Mouse (Mus musculus) CD4-positive, CD25-positive, alpha-beta regulatory T cell, adult 2 months (primary cell): ENCODE measurements around the gene Sppl2a.
A peak's percentile ranks its signal among the peaks of the same experiment; 100 is the strongest.
"Not testable (repeated sequence)": the region's sequence is repeated elsewhere in the genome, so short reads cannot be mapped to it uniquely, and the experiment has no call there.

Experiments
- DNase-seq: peaks from one replicate; pipeline ENCODE4 v3.0.0-alpha.2; 2012; ENCODE audit warnings: low read depth, low spot score

Sppl2a gene

DNA sequence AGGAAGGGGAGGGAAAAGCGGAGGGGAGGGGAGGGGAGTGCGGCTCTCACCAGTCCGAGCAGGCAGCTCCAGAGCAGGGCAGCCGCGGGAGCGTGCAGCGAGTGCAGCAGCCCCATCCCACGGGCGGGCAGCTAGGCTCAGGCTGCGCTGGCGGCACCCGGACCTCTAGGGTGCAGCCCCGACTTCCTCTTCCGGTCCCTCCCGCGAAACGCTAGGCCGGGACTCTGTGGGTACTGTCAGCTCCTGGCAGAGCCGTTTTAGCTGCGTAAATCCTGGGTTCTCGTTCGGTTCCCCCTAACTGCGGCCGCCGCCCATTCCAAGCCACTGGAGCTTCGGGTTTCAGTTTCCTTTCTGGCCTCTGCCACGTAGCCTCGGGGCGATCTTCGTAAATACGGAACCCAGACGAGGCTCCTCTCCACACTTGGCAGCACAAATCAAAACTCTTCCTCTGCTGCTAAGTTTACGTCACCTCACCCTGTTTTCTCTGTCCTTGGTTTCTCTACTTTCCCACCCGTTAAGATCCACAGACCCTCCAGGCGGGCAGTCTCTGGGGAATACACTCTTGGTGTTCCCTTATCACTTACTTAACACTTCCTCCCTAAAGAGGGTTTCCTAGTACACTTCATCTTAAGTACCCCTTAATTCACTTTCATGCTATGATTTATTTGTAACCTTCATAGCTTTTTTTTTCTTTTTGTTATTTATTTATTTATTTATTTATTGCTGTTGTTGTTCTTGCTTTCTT lies at the start of gene Sppl2a:
TSS of gene Sppl2a (minus strand) at position 339 of the 745 bp plus-strand sequence.
- DNase-seq, result peak; percentile 91

DNA sequence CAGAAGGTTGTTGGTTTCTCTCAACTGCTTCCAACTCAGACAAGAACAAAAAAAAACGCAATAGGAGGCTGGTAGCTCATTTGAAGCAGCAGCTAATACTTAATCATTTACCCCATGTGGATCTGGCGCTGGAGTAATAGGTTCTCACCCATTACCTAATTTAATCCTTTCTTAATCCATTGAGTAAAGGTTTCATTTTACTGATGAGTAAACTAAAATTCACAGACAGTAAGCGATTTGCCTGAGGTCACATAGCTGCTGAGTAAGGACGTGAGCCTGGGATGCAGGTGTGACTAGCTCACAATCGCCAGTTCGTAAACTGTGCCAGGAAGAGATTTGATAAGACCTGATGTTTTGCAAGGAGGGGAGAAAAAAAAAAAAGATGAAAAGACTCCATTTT lies 44.4 kb upstream of the Sppl2a start:
- no peak for DNase-seq

DNA sequence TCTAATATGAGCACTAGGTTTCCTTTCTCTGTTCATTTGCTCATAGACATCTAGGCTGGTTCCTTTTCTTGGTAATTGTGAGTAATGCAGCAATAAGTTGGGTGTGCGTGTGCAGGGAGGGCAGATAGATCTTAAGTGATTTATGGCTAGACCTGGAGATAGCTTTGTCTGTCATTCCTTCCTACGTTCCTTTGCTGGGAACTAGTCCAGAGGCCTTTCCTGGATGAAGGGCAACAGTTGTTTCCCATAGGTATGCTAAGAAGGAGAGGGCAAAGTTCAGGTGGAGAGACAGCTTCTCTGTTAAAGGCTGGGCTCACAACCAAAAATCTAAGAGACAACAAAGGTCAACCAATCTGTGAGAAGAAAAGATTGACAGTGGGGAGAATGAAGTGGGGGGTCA lies 28.7 kb upstream of the Sppl2a start:
- no peak for DNase-seq

DNA sequence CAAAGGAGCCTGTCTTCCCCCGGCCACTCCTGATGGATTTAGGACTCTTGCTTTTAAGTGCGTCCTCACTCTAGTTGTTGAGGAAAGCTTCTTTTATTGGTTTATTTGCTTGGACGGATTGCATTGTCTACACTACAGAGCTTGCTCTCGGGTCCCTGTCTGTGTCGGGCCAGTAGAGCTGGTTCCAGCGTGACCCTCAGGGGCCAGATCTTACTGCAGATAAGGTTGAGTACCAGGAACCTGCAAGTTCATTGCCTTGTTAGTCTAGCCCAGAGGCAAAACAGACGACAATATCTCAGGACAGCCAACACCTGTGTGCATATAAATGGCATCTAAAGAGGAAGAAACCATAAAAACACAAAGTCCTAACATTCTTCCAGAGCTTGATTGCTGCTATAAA lies 22.6 kb upstream of the Sppl2a start:
- DNase-seq, result no peak

DNA sequence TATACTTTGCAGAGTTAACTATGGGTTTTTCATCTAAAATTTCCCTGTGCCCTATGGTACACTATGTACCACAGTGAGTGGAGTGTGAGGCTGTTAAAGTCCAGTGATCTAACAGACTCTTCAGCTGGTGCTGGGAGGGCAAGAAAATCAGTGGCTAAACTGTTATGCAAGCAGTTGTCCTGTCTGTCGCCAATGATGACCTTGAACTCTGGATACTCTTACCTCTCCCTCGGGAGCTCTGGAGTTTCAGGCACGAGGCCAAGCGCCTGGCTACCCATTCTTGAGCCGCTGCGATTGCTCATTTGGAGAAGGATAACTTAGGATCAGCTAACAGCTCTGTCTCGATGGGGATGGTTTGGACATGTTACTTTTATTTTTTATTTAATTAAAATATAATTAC lies 18.1 kb upstream of the Sppl2a start:
- no peak for DNase-seq

DNA sequence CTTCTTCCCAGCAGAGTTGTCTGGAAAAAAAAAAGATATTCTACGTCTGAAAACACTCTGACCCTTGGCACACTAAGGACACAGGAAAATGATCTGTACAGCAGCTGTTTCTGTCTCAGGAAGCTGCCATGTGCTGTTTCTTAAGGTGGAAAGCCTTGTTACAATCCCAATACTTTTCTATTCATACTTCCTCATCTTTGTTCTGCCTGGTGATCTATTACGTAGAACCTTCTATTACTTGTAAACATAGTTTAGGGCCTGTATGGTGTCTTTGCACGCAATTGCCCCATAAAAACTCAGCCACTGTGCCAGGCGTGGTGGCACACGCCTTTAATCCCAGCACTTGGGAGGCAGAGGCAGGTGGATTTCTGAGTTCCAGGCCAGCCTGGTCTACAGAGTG lies 17.4 kb upstream of the Sppl2a start:
- no peak for DNase-seq

DNA sequence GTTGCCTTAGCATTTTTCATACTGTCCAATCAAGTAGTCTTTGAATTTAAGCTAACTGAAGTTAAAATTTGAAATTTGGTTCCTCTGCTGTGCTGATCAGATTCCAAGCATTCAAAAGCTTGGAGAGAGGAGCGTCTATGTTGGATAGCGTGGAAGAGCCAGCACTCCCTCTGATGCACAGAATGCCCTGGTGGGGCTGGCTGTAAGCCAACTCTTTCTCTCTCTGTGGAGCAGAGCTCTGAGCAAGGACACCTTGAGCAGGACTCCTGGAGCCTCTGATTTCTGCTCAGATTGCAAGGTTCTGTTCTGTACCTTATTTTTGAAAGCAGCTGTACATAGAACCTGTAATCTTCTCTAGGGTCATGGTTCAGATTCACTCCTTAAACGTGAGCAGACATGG lies 16.8 kb upstream of the Sppl2a start:
- DNase-seq, result no peak

DNA sequence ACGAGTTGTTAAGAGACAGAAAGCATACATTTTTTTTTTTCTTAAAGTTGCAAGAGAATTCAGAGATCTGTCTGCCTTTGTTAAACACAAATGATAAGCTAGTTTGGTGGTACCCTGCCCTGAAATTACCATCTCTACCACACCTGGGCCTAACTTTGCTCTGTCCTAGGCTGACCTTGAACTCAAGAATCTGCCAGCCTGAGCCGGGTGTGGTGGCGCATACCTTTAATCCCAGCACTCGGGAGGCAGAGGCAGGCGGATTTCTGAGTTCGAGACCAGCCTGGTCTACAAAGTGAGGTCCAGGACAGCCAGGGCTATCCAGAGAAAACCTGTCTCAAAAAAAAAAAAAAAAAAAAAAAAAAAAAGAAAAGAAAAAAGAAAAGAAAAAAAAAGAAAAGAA lies 16.3 kb upstream of the Sppl2a start:
- DNase-seq, result not testable (repeated sequence)

DNA sequence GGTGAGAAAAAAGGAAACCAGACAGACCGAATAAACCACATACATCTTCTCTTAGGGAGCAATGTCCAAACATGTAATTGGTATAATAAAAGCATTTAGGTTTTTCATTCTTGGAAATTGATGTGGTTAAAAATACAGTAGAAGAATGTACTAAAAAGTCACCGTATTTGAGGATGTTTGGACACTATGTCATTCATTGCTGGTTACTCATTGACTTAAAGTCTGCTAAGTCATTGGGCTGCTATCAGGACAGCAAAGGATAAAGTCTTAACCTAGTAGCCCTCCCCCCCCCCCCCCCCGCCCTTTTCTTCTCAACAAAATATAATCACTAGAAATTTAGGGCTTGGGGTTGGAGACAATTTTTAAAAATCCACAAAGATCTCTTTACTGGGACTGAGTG lies 15.2 kb upstream of the Sppl2a start:
- no peak for DNase-seq

DNA sequence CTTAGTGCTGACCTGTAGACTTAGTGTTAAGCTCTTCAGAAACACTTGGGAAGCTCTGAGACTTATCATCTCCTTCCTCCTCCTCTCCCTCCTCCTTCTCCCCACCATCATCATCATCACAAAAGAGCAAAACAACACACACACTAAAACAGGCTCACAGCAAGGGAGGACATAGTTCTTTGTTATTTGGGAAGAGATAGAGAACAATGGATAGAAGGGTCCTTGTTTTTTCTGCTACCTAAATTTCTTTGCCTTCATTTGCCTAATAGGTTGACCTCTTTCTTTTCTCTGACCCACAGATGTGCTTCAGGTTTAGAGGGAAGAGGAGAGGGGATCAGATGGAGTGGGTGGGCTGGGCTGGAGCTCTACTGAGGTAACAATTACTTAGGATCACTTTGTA lies 14.6 kb upstream of the Sppl2a start:
- no peak for DNase-seq

DNA sequence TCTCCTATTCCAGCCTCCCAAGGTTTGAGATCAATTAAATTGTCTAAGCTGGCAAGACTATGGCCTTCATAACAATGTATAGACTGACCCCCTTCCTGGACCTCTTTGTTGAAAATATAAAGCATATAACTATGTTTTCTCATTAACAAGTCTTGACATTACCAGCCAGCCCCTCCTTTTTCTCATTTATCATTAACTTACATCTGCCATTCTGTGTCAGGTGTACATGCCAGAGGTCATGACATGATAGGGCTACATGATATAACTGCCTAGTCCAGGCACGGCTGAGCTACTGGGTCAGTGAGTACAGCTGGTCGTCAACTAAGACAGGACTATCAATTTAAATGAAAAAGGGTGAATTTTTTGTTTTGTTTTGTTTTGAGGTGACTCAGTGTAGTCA lies 10.2 kb upstream of the Sppl2a start:
- DNase-seq, result no peak

DNA sequence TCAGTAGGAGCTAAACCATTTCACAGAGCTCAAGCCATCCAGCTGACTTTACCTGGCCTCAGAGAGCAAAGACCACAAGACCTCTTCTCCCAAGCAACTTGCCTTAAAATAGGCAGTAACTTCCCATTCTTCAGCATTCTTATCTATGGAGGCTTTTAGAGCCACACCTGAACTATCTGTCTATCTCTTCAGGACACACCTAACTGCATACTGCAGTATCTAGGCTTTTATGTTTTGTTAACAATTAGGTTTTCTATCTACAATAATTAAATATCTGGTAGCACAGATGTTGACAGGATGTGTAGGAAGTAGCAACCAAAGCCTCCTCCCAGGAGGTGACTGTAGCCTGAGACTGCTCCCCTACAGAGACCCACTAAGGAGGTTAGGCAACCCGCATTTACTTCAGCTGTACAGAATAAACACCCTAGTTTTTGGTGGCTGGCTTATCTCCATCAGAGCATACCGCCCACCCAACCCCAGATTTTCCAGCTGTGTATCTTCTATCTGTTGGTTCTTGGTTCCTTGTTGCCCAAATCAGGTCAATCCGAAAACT lies 7.4 kb upstream of the Sppl2a start:
- DNase-seq, result no peak

DNA sequence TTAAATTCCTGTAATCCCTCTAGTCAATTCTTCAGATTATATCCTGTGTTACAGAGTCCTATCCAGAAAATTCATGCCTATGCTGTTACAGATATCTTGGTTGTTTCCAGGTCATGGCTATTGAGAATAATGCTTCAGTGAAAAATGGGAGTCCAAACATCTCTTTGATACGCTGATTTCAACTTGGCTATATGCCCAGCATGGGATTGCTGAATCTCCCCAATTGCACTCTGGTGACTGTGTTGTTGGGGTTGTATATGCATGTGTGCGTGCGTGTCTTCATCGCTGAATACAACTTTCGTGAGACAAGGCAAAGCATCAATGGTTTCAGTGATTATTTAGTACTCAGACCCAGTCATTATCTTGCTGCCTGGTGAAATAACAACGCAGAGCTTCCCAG lies 5.0 kb upstream of the Sppl2a start:
- DNase-seq, result no peak

DNA sequence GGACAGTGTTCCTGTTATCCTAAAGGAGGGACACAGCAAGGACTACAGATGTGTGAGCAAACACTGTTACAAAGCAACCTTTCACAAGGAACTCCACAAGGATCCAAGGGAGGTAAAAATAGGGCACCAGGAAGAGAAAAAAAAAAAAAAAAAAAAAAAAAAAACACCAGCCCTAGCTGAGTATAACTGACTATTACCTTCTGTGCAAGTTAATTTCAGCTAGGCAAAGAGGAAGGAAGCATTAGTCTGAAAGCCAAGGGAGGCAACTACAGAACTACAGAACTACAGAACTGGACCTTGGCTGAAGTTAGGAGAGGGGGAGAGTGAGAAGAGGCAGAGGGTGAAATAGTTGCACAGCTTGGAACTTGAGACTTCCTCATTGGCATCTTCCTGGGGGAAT lies 886 bp upstream of the Sppl2a start:
- DNase-seq, result no peak

DNA sequence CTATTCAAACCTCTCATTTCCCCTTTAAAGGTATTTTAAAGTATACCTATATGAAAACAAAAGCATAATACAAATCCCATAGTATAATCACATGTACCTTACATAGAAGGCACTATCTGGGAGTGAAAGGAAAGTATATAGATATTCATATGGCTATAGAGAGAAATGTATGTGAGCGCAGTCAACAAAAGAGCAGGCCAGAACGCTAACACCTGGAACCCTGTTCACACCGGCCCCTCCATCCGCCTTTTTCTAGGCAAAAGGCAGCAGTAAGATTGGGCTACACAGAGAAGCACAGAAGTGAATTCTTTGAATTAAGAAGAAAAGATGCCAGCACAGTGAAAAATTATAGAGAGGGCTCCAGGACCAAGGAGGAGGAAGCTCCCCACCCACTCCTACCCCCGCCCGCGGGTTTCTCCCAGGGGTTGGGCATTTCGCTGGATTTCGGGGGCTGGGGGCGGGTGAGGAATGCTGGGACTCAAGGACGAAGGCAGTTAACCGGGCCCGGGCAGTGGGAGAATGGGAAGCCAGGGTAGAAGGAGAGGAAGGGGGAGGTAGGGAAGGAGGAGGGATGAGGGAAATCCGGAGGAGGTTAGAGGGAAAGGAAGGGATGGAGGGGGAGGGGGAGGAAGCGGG lies 656 bp downstream of the Sppl2a start:
- peak; percentile 19 for DNase-seq

DNA sequence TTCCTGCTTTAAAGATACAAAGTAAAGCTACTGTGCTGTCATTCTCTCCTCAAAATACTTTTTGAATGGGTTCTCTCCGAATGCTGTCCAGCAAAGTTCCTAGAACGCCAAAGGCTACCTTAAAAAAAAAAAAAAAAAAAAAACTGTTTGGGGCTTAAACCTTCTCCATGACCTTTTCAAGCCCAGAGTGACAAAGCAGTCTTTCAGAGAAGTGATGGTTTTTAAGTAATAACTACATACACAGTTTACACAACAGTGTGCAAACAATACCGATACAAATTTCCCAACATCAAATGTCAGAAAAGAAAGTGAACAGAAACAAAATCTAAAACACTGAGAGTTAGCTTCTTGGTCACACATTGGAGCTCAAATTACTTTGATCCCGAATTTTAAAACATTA lies 1.3 kb downstream of the Sppl2a start:
- DNase-seq, result no peak

DNA sequence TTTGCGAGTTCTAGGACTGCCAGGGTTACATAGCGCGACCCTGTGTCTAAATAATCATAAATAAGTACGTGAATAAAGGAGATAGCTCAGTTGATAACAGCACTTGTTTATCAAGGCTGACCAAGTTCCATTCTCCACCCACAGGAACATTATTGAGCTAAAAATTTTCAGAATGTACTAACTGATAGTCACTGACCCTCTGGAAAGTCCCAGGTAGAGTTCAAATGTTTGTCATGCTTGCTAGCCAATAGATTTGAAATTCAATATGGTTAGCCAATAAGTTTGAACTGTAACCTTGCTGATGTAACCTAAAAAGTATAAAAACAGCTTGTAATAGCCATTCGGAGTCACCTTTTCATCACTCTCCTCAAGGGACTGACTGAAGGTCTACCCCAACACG lies 4.4 kb downstream of the Sppl2a start:
- DNase-seq, result no peak

DNA sequence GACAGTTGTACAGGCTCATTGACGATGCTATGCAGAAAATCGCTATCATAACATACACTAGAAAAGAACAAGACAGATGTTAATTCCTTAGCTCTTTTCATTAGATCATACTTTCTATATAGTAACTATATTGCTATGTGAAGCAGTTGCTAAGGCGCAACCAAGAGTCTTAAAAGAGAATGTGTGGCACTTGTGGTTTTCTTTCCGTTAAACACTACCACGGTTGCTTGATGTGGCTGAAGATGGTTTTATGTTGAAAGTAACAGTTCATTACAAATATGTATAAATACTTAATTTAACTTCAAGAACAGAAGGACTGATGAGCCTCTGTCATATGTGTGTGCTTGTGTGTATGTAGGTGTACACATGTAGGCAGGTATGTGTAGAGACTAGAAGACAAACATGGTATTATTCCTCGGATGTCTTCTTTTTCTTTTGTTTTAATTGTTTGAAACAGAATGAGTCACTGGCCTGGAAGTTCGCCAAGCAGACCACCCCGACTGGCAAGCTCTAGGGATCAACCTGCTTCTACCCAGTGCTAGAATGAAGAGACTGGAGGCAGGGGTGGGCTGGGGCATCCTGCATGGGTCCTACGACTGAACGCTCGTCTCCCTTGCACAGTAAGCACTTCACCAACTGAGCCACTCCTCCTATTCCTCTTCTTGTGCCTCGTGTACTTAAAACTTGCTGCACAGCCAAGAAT lies 12.5 kb downstream of the Sppl2a start:
- DNase-seq, result peak; percentile 40

DNA sequence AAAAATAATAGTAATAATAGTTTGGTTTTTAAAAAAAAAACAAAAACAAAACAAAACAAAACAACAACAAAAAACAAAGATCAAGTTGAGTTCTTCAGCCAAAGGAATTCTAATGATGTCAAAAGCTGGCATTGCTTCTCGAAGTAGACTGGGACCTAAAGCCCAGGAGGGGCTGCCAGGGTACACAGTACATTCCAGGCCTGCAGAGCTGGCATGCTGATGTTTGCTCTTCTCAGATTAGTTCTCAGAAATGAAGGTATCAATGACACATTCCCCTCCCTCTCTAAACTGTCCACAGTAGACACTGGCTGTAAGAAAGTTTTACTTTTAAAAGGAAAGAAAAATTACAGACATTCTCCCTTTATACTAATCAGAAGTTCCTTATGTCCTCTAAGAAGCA lies 16.8 kb downstream of the Sppl2a start:
- DNase-seq, result no peak

DNA sequence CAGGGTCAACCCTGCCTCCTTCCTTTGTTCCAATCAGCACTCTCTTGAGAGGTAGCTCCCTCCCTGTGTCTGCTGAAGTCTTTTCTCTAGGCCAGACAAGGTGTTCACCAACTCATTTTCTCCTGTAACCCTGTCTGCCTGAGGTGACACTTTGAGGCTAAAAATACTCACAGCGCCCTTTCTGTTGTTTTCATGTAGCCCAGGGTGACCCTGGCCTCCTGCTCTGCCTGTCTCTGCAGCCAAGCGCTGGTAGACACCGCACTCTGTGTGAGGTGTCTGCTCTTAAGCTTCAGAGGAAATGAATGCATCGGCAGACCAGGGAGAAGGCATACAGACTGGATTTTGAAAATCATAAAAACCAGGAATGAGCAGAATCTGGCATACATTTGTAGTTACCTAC lies 18.9 kb downstream of the Sppl2a start:
- DNase-seq, result no peak

DNA sequence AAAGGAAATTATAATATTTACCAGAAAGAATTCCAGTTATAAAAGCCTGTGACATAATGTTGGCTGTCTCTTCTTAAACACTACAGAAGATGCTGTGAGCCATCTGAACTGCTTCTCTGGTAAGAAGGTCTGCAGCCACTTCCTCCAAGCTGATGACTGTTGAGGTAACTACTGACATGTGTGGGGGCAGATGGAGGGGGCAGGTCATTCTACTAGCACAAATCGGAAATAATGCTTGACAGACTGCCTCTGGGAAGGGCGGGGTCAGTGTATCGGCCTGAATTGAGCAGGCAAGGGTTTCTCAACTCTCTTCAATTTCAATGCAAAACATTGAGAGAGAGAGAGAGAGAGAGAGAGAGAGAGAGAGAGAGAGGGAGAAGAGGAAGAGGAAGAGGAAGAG lies 28.9 kb downstream of the Sppl2a start:
- DNase-seq, result no peak

DNA sequence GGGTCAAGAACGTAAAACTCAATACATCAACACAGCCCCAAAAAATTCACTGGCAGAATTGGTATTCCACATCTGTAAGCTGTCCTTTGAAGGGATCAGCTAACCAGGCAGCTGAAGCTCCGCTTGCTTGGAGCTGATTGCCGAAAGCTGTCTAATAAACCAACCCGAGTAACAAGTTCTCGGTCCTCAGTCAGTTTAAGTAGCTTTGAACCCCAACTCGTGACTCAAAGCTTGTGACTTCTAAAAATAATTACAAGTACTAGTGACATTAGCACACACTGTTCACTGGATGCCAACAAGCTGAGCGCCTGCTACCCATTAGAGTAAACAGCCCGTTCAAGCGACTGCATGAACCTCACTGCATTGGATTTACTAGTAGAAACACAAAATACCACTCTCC lies 35.5 kb downstream of the Sppl2a start:
- no peak for DNase-seq

DNA sequence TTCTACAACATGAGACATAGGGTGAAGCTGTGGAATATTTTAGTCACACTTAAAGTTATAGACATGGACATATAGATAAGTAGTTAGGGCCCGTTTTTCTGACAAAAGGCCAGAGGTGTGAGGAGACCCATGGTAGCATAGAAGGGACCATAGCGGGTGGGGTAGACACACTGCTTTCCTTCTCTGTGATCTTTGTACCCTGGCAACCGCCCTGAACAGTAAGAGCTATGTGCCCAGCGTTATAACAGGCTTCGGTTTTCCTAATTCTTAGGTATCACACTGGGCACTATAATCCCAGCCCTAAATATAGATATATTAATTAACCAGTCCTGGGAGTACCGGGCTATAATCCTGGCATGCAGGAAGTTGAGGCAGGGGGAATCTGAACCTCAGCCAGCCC lies 36.1 kb downstream of the Sppl2a start:
- DNase-seq, result no peak
